Mouse (Mus musculus) midbrain, embryonic 12.5 days (tissue): ENCODE measurements around the gene Ets2. TPM values are rescaled to one million over a fixed set of nuclear protein-coding genes. Genes with fewer than 3 reads are reported as not detected.

Source experiments
- ATAC-seq: fragments of 200-750 bp; cut with Nextera tagmentation; 2 replicates; pipeline ENCODE4 v1.8.0; 2017; ENCODE audit warnings: low read depth, moderate TSS enrichment, moderate library complexity; ENCODE audit not compliant: low FRiP score
- H3K27ac ChIP-seq: fragments of 300-500 bp; sonication (generic); replicated peaks from 2 replicates; pipeline ENCODE4 v1.5.1; 2016; ENCODE audit warnings: mild to moderate bottlenecking
- H3K27me3 ChIP-seq: fragments of 300-500 bp; sonication (generic); 2 replicates; pipeline ENCODE4 v1.6.1; 2016; ENCODE audit warnings: mild to moderate bottlenecking
- H3K36me3 ChIP-seq: fragments of 300-500 bp; sonication (generic); 2 replicates; pipeline ENCODE4 v1.6.1; 2016
- H3K4me1 ChIP-seq: fragments of 300-500 bp; sonication (generic); 2 replicates; pipeline ENCODE4 v1.6.1; 2016
- H3K4me2 ChIP-seq: fragments of 300-500 bp; sonication (generic); replicated peaks from 2 replicates; pipeline ENCODE4 v1.6.1; 2016; ENCODE audit warnings: mild to moderate bottlenecking, moderate library complexity
- H3K4me3 ChIP-seq: fragments of 300-500 bp; sonication (generic); 2 replicates; pipeline ENCODE4 v1.5.1; 2016; ENCODE audit warnings: mild to moderate bottlenecking
- H3K9ac ChIP-seq: fragments of 300-500 bp; sonication (generic); replicated peaks from 2 replicates; pipeline ENCODE4 v1.6.1; 2016; ENCODE audit warnings: mild to moderate bottlenecking, moderate library complexity
- H3K9me3 ChIP-seq: fragments of 300-500 bp; sonication (generic); 2 replicates; pipeline ENCODE4 v1.6.1; 2016; ENCODE audit warnings: mild to moderate bottlenecking
- WGBS: fragments of 180-500 bp; shearing (Covaris S2); methylation state at CpG from one replicate; pipeline ENCODE4 v1.1.7; 2016; 5-methylcytosine and 5-hydroxymethylcytosine counted together
- polyA plus RNA-seq: library from polyadenylated mRNA; unstranded; fragments of >200 nt; fragmentation: Nextera tagmentation; extraction: Ambion mirVana; gene quantifications from 2 replicates; pipeline ENCODE4 v1.2.1, GENCODE M21; 2016

Gene Ets2
- polyA plus RNA-seq, 1 experiment from 2014 or later, result 21.2 TPM

GRCm38 (mm10) chr16:95717631-95718030, 15.8 kb downstream of the Ets2 start:
- H3K27ac ChIP-seq, result no peak overlapping the region
- 0 out of 2 replicates have a peak, but pooled peaks cover 3% of the 10 kb centered on the region for H3K9me3 ChIP-seq
- H3K4me3 ChIP-seq, result no peak overlapping the region
- H3K27me3 ChIP-seq, result no peaks in the 10 kb centered on the region
- H3K36me3 ChIP-seq, result peaks cover 66% of the 10 kb centered on the region
- no peak for ATAC-seq
- H3K4me1 ChIP-seq, result no peaks in the 10 kb centered on the region
- H3K4me2 ChIP-seq, result no peak overlapping the region
- 93% methylated on average over 6 of the region's 6 CpGs for WGBS
- no peak overlapping the region for H3K9ac ChIP-seq

GRCm38 (mm10) chr16:95718119-95718518, 16.2 kb downstream of the Ets2 start:
- no peak for ATAC-seq
- peaks cover 66% of the 10 kb centered on the region for H3K36me3 ChIP-seq
- whole genome bisulfite sequencing, result 97% methylated on average over 4 of the region's 4 CpGs

GRCm38 (mm10) chr16:95720532-95720931, 18.7 kb downstream of the Ets2 start:
- Histone ChIP-seq H3K36me3 (peaks cover 49% of the 10 kb centered on the region), H3K4me3 (no peak overlapping the region), H3K4me2 (no peak overlapping the region), H3K4me1 (no peaks in the 10 kb centered on the region), H3K27ac (no peak overlapping the region), H3K9me3 (0 out of 2 replicates have a peak, but pooled peaks cover 3% of the 10 kb centered on the region), H3K9ac (no peak overlapping the region), H3K27me3 (no peaks in the 10 kb centered on the region)
- 93% methylated on average over 8 of the region's 8 CpGs for WGBS
- no peak for ATAC-seq

More at GRCm38 (mm10) chr16:95718119-95718518, 16.2 kb downstream of the Ets2 start:
- H3K4me3 ChIP-seq, result no peak overlapping the region
- H3K4me2 ChIP-seq, result no peak overlapping the region
- H3K9ac ChIP-seq, result no peak overlapping the region
- no peaks in the 10 kb centered on the region for H3K27me3 ChIP-seq
- H3K9me3 ChIP-seq, result 0 out of 2 replicates have a peak, but pooled peaks cover 3% of the 10 kb centered on the region
- H3K27ac ChIP-seq, result no peak overlapping the region
- no peaks in the 10 kb centered on the region for H3K4me1 ChIP-seq

- 0 out of 2 replicates have a peak, but pooled peaks cover 3% of the 10 kb centered on the region for H3K9me3 ChIP-seq
- peaks cover 15% of the 10 kb centered on the region for H3K36me3 ChIP-seq
- WGBS, result 88% methylated on average over 2 of the region's 2 CpGs
- no peak overlapping the region for H3K9ac ChIP-seq
- no peaks in the 10 kb centered on the region for H3K4me1 ChIP-seq
- no peak for ATAC-seq
- no peak overlapping the region for H3K4me2 ChIP-seq
- no peak overlapping the region for H3K4me3 ChIP-seq
- H3K27ac ChIP-seq, result no peak overlapping the region
- no peaks in the 10 kb centered on the region for H3K27me3 ChIP-seq
Measured at GRCm38 (mm10) chr16:95724251-95724650, 22.4 kb downstream of the Ets2 start.

- no peak overlapping the region for H3K4me3 ChIP-seq
- no peaks in the 10 kb centered on the region for H3K4me1 ChIP-seq
- 83% methylated on average over 5 of the region's 5 CpGs for WGBS
- no peak overlapping the region for H3K4me2 ChIP-seq
- H3K9ac ChIP-seq, result no peak overlapping the region
- no peak overlapping the region for H3K27ac ChIP-seq
- H3K9me3 ChIP-seq, result 0 out of 2 replicates have a peak, but pooled peaks cover 3% of the 10 kb centered on the region
- ATAC-seq, result no peak
- H3K27me3 ChIP-seq, result no peaks in the 10 kb centered on the region
- peaks cover 14% of the 10 kb centered on the region for H3K36me3 ChIP-seq
Measured at GRCm38 (mm10) chr16:95724776-95725175, 22.9 kb downstream of the Ets2 start.

GRCm38 (mm10) chr16:95726802-95727201, 24.9 kb downstream of the Ets2 start:
- ATAC-seq, result no peak
- Histone ChIP-seq H3K4me2 (no peak overlapping the region), H3K4me1 (no peaks in the 10 kb centered on the region), H3K9ac (no peak overlapping the region), H3K9me3 (0 out of 2 replicates have a peak, but pooled peaks cover 3% of the 10 kb centered on the region), H3K36me3 (no peaks in the 10 kb centered on the region), H3K4me3 (no peak overlapping the region), H3K27me3 (no peaks in the 10 kb centered on the region; the same call in 1 of the 2 replicates), H3K27ac (no peak overlapping the region)
- 91% methylated on average over 4 of the region's 4 CpGs for WGBS

- no peak overlapping the region for H3K4me2 ChIP-seq
- H3K36me3 ChIP-seq, result no peaks in the 10 kb centered on the region
- no peak overlapping the region for H3K4me3 ChIP-seq
- ATAC-seq, result no peak
- no peak overlapping the region for H3K27ac ChIP-seq
- H3K9ac ChIP-seq, result no peak overlapping the region
- no peaks in the 10 kb centered on the region for H3K9me3 ChIP-seq
- 79% methylated on average over 10 of the region's 10 CpGs for WGBS
- no peaks in the 10 kb centered on the region; the same call in 1 of the 2 replicates for H3K27me3 ChIP-seq
- H3K4me1 ChIP-seq, result no peaks in the 10 kb centered on the region
Measured at GRCm38 (mm10) chr16:95728453-95729435, 26.9 kb downstream of the Ets2 start.

GRCm38 (mm10) chr16:95729775-95730174, 27.9 kb downstream of the Ets2 start:
- no peaks in the 10 kb centered on the region for H3K4me1 ChIP-seq
- ATAC-seq, result no peak
- no peaks in the 10 kb centered on the region; the same call in 1 of the 2 replicates for H3K27me3 ChIP-seq
- H3K4me3 ChIP-seq, result no peak overlapping the region
- no peaks in the 10 kb centered on the region for H3K9me3 ChIP-seq
- no peaks in the 10 kb centered on the region for H3K36me3 ChIP-seq
- WGBS, result 76% methylated on average over 6 of the region's 6 CpGs
- H3K27ac ChIP-seq, result no peak overlapping the region
- no peak overlapping the region for H3K9ac ChIP-seq
- H3K4me2 ChIP-seq, result no peak overlapping the region

GRCm38 (mm10) chr16:95734785-95735184, 32.9 kb downstream of the Ets2 start:
- H3K27ac ChIP-seq, result no peak overlapping the region
- 65% methylated on average over 2 of the region's 2 CpGs for WGBS
- H3K36me3 ChIP-seq, result no peaks in the 10 kb centered on the region
- no peaks in the 10 kb centered on the region for H3K9me3 ChIP-seq
- peaks cover 6% of the 10 kb centered on the region; the same call in 1 of the 2 replicates for H3K4me1 ChIP-seq
- H3K4me2 ChIP-seq, result no peak overlapping the region
- no peaks in the 10 kb centered on the region; the same call in 1 of the 2 replicates for H3K27me3 ChIP-seq
- no peak for ATAC-seq
- no peak overlapping the region for H3K9ac ChIP-seq
- no peak overlapping the region for H3K4me3 ChIP-seq

GRCm38 (mm10) chr16:95736059-95736458, 34.2 kb downstream of the Ets2 start:
- H3K4me2 ChIP-seq, result no peak overlapping the region
- ATAC-seq, result no peak
- peaks cover 6% of the 10 kb centered on the region; the same call in 1 of the 2 replicates for H3K4me1 ChIP-seq
- no peaks in the 10 kb centered on the region for H3K36me3 ChIP-seq
- H3K4me3 ChIP-seq, result no peak overlapping the region
- H3K9ac ChIP-seq, result no peak overlapping the region
- H3K27me3 ChIP-seq, result no peaks in the 10 kb centered on the region; the same call in 1 of the 2 replicates
- H3K27ac ChIP-seq, result no peak overlapping the region
- H3K9me3 ChIP-seq, result no peaks in the 10 kb centered on the region

GRCm38 (mm10) chr16:95736470-95736869, 34.6 kb downstream of the Ets2 start:
- Histone ChIP-seq H3K27ac (no peak overlapping the region), H3K9me3 (no peaks in the 10 kb centered on the region), H3K9ac (no peak overlapping the region), H3K27me3 (no peaks in the 10 kb centered on the region), H3K4me1 (peaks cover 6% of the 10 kb centered on the region; the same call in 1 of the 2 replicates), H3K36me3 (no peaks in the 10 kb centered on the region), H3K4me3 (no peak overlapping the region), H3K4me2 (no peak overlapping the region)
- ATAC-seq, result no peak
- WGBS, result 87% methylated on average over 6 of the region's 6 CpGs

GRCm38 (mm10) chr16:95739522-95739921, 37.6 kb downstream of the Ets2 start:
- ATAC-seq, result no peak
- Histone ChIP-seq H3K27ac (no peak overlapping the region), H3K27me3 (no peaks in the 10 kb centered on the region), H3K4me1 (peaks cover 6% of the 10 kb centered on the region; the same call in 1 of the 2 replicates), H3K4me2 (no peak overlapping the region), H3K9ac (no peak overlapping the region), H3K36me3 (no peaks in the 10 kb centered on the region), H3K4me3 (no peak overlapping the region), H3K9me3 (no peaks in the 10 kb centered on the region)
- 59% methylated on average over 6 of the region's 6 CpGs for WGBS
